ENCODE assay signal across 9 mouse cellular contexts in genomic region chr5:115909106-115909505, GRCm38 (mm10).
DNase-seq lines count a peak whose midpoint lies in the region; ATAC-seq and TF ChIP-seq lines count a peak whose summit lies in the region.
"Had no signal": no experiment of that assay in that cellular context is flagged by ENCODE, and none has a peak within 500 bp of the region (broad histone marks: within the 10 kb centered on the region; RNA-seq: fewer than 3 reads in every experiment).

No protein-coding gene starts in this region.

- TF ChIP-seq EP300 in heart, adult 2 months (IDR thresholded peaks at IDR 0.05; ENCODE audit: insufficient read depth, low read depth, low read length), result no peak
- no peak for TF ChIP-seq EP300 in stomach, postnatal 0 days (optimal IDR thresholded peaks at IDR 0.05)

- no peak overlapping the region for H3K27ac ChIP-seq in heart, adult 2 months
- H3K27ac ChIP-seq in forebrain, embryonic 15.5 days (replicated peaks), result 0 out of 2 replicates have a peak overlapping the region, but pooled peaks have one; percentile 8
- no peak overlapping the region for H3K27ac ChIP-seq in kidney, postnatal 0 days
- H3K27ac ChIP-seq in lung, embryonic 14.5 days (ENCODE audit: low read depth), result no peak overlapping the region
- H3K27ac ChIP-seq in stomach, postnatal 0 days (replicated peaks), result no peak overlapping the region

- no peaks in the 10 kb centered on the region for H3K9me3 ChIP-seq in forebrain, embryonic 15.5 days
- no peaks in the 10 kb centered on the region for H3K9me3 ChIP-seq in kidney, postnatal 0 days (replicated peaks; ENCODE audit: low read length)
- H3K9me3 ChIP-seq in lung, embryonic 14.5 days (ENCODE audit: low read depth, low read length), result no peaks in the 10 kb centered on the region
- H3K9me3 ChIP-seq in stomach, postnatal 0 days (ENCODE audit: control insufficient read depth, low read length), result no peaks in the 10 kb centered on the region

- H3K4me2 ChIP-seq in forebrain, embryonic 15.5 days (replicated peaks), result peak overlapping the region; percentile 67
- no peak overlapping the region for H3K4me2 ChIP-seq in kidney, postnatal 0 days (ENCODE audit: low read length)
- H3K4me2 ChIP-seq in lung, embryonic 14.5 days, result no peak overlapping the region
- no peak overlapping the region for H3K4me2 ChIP-seq in stomach, postnatal 0 days (replicated peaks; ENCODE audit: low read depth)

- H3K4me3 ChIP-seq in heart, adult 2 months, result no peak overlapping the region
- H3K4me3 ChIP-seq in forebrain, embryonic 15.5 days, result peak overlapping the region; percentile 37; the same call in 1 of the 2 replicates
- no peak overlapping the region for H3K4me3 ChIP-seq in kidney, postnatal 0 days (replicated peaks; ENCODE audit: low read depth, low read length)
- H3K4me3 ChIP-seq in lung, embryonic 14.5 days (ENCODE audit: low read depth, low read length), result no peak overlapping the region
- no peak overlapping the region for H3K4me3 ChIP-seq in stomach, postnatal 0 days (ENCODE audit: low read depth, low read length)

- H3K4me1 ChIP-seq in heart, adult 2 months (ENCODE audit: control insufficient read depth, insufficient read depth, low read length), result no peaks in the 10 kb centered on the region
- peaks cover 28% of the 10 kb centered on the region for H3K4me1 ChIP-seq in forebrain, embryonic 15.5 days
- peaks cover 11% of the 10 kb centered on the region; the same call in 1 of the 2 replicates for H3K4me1 ChIP-seq in kidney, postnatal 0 days (replicated peaks; ENCODE audit: insufficient read depth, low read length)
- H3K4me1 ChIP-seq in lung, embryonic 14.5 days (ENCODE audit: insufficient read depth), result peaks cover 5% of the 10 kb centered on the region; the same call in 1 of the 2 replicates
- H3K4me1 ChIP-seq in stomach, postnatal 0 days (replicated peaks; ENCODE audit: control insufficient read depth, insufficient read depth), result no peaks in the 10 kb centered on the region

- peak; percentile 48 to 52 for DNase-seq in heart, adult 2 months
- DNase-seq in heart, adult 11 months, result no peak
- peak; percentile 68 for DNase-seq in adrenal gland, adult 2 months
- peak; percentile 48 for DNase-seq in kidney, postnatal 0 days (ENCODE audit: low spot score)
- DNase-seq in lung, embryonic 14.5 days, result peak; percentile 87
- DNase-seq in stomach, postnatal 0 days (ENCODE audit: low spot score), result peak; percentile 31

- intact Hi-C loops in heart, adult 2 months (cut with DNase I), result no loop called here

- no peaks in the 10 kb centered on the region for H3K79me2 ChIP-seq in heart, adult 2 months (replicated peaks; ENCODE audit: control insufficient read depth, insufficient read depth, low read length)

- TF ChIP-seq CTCF in heart, adult 2 months (IDR thresholded peaks at IDR 0.05), result no peak
- no peak for TF ChIP-seq CTCF in kidney, postnatal 0 days (IDR thresholded peaks at IDR 0.05; ENCODE audit: low read depth)
- TF ChIP-seq CTCF in lung, embryonic 14.5 days (IDR thresholded peaks at IDR 0.05; ENCODE audit: low read depth), result no peak
- TF ChIP-seq CTCF in stomach, postnatal 0 days (IDR thresholded peaks at IDR 0.05; ENCODE audit: low read depth), result no peak

- 32% methylated on average over 11 of the region's 11 CpGs for WGBS in heart, adult 2 months
- WGBS in forebrain, embryonic 15.5 days, result 68% methylated on average over 11 of the region's 11 CpGs
- 56% methylated on average over 11 of the region's 11 CpGs for WGBS in kidney, postnatal 0 days
- WGBS in lung, embryonic 14.5 days, result 34% methylated on average over 11 of the region's 11 CpGs
- 36% methylated on average over 11 of the region's 11 CpGs for WGBS in stomach, postnatal 0 days

- ATAC-seq in forebrain, embryonic 15.5 days (replicated peaks), result no peak
- ATAC-seq in kidney, postnatal 0 days (replicated peaks; ENCODE audit: low FRiP score, low read depth), result no peak
- no peak for ATAC-seq in lung, embryonic 14.5 days (ENCODE audit: insufficient read depth)
- ATAC-seq in stomach, postnatal 0 days (ENCODE audit: low FRiP score, low TSS enrichment), result no peak
- no peak for ATAC-seq in inflammation-experienced regulatory T-cells, adult 6 months

- H3K36me3 ChIP-seq in heart, adult 2 months (ENCODE audit: control insufficient read depth, insufficient read depth, low read length), result no peaks in the 10 kb centered on the region
- H3K36me3 ChIP-seq in forebrain, embryonic 15.5 days, result no peaks in the 10 kb centered on the region
- no peaks in the 10 kb centered on the region for H3K36me3 ChIP-seq in kidney, postnatal 0 days (ENCODE audit: insufficient read depth, low read length)
- no peaks in the 10 kb centered on the region for H3K36me3 ChIP-seq in lung, embryonic 14.5 days (ENCODE audit: insufficient read depth)
- no peaks in the 10 kb centered on the region for H3K36me3 ChIP-seq in stomach, postnatal 0 days (ENCODE audit: control insufficient read depth, insufficient read depth, low read length)

- H3K9ac ChIP-seq in heart, adult 2 months (ENCODE audit: low read depth, low read length), result no peak overlapping the region
- 0 out of 2 replicates have a peak overlapping the region, but pooled peaks have one; percentile 26 for H3K9ac ChIP-seq in forebrain, embryonic 15.5 days (replicated peaks)
- no peak overlapping the region for H3K9ac ChIP-seq in kidney, postnatal 0 days (ENCODE audit: low read depth, low read length)
- H3K9ac ChIP-seq in lung, embryonic 14.5 days, result no peak overlapping the region
- no peak overlapping the region for H3K9ac ChIP-seq in stomach, postnatal 0 days (ENCODE audit: low read length)

- H3K27me3 ChIP-seq in heart, adult 2 months (ENCODE audit: control insufficient read depth, insufficient read depth, low read length), result no peaks in the 10 kb centered on the region
- H3K27me3 ChIP-seq in forebrain, embryonic 15.5 days, result no peaks in the 10 kb centered on the region
- H3K27me3 ChIP-seq in kidney, postnatal 0 days (ENCODE audit: insufficient read depth, low read length), result no peaks in the 10 kb centered on the region
- H3K27me3 ChIP-seq in lung, embryonic 14.5 days (ENCODE audit: insufficient read depth, low read length), result no peaks in the 10 kb centered on the region
- H3K27me3 ChIP-seq in stomach, postnatal 0 days (ENCODE audit: control insufficient read depth, insufficient read depth, low read length), result no peaks in the 10 kb centered on the region
- H3K27me3 ChIP-seq: CH12.LX had no signal

- no peak for TF ChIP-seq POLR2A in heart, adult 2 months (IDR thresholded peaks at IDR 0.05; ENCODE audit: insufficient read depth, low read depth, low read length)
